Mouse (Mus musculus): ENCODE data around the gene Neurod2.

Neurod2 gene

DNA sequence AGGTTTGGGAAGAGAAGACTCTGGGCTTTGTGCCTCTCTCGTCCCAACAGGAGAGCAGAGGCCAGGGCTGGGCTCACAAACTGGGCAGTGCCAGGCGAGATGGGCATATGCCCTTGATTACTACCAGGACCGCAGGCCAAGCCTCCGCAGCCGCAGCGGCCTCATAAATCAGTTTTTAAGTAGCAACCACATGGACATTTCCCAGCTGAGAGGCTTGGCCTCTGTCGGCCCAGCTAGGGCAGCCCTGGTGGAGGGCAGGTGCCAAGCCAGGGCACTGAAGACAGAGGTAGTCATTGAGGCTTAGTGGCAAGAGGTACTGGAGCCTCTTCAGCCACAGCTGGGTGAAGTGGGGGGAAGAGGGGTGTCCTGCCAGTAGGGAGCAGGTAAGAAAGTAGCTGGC lies 12.0 kb downstream of the Neurod2 start:
- DNase-seq (ENCODE audit: low spot score) = no peak

GRCm38 (mm10) chr11:98313790-98314323 lies 15.6 kb downstream of the Neurod2 start:
- DNase-seq (ENCODE audit: low spot score) = no peak

DNA sequence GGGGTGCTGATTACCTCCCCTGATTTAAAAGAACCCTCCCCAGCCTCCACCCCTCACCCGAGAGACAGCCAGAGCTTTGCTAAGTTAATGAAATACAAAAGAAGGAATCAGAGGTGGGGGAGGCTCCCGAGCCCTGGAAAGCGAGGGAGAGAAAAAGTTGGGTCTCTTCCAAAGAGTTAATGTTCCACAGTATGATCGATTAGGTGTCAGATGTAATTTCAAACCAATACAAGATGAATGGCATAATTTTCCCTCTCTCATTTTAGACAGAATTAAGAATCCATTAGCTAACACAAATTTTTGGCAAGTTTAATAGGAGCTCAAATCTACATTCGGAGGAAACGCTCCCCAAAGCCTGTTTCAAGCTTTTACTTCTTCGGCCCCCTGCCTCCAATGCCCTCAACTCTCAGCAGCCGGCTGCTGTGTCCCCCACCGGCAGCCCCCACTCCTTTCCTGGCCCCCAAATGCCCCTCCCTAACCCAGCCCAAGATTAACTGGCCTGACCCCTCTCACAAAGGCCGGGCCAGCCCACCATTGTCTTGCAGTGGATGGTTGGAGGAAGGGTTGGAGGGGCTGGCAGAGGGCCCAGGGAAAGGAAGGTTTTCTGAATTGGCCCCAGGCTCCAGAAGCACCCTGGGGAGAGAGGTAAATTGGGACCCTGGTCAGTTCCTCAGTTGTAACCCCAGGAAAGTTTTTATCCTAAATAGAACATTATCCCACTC lies 30.8 kb downstream of the Neurod2 start:
- DNase-seq (ENCODE audit: low spot score) = no peak

DNA sequence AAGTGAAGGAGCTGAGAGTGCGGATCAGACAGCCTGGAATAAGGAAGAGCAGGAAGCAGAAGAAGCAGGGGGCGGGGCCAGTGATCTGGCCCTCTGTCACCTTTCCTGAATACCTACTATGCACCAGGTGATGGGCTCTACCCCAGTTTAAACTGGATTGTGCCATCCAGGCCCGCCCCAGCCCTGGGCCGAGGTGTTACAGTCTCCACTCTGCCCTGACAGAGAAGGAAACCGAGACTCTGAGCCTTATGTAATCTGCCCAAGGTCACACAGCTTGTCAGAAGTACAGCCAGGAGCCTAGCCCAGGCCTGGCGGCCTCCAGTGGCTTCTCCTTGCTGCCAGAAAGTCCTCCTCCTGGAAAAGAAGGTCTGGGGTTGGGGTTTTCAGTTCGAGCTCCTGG lies 31.7 kb downstream of the Neurod2 start:
- no peak for DNase-seq (ENCODE audit: low spot score)

DNA sequence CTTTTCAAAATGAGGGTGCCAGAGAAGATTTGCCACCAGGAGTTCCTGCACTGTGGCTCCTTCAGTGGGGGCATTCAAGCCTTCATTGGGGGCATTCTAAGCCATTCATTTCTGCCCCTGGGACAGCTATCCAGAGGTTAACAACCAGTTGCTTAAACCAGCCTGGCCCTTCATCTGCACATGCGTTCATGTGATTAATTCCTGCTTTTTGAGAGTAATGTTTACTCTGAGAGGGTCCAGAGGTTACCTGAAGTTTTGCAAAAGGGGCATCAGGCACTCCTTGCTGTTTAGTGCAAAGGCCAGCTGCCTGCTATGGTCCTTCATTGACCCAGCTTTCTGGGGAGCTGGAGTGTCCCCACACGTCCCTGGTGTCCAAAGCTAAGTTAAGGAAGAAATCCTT lies 32.5 kb downstream of the Neurod2 start:
- no peak for DNase-seq (ENCODE audit: low spot score)

- DNase-seq (ENCODE audit: low spot score) = no peak
Observed at GRCm38 (mm10) chr11:98296277-98296676, 33.2 kb downstream of the Neurod2 start.

GRCm38 (mm10) chr11:98295013-98295585 lies 34.3 kb downstream of the Neurod2 start:
- DNase-seq (ENCODE audit: low spot score) = no peak

DNA sequence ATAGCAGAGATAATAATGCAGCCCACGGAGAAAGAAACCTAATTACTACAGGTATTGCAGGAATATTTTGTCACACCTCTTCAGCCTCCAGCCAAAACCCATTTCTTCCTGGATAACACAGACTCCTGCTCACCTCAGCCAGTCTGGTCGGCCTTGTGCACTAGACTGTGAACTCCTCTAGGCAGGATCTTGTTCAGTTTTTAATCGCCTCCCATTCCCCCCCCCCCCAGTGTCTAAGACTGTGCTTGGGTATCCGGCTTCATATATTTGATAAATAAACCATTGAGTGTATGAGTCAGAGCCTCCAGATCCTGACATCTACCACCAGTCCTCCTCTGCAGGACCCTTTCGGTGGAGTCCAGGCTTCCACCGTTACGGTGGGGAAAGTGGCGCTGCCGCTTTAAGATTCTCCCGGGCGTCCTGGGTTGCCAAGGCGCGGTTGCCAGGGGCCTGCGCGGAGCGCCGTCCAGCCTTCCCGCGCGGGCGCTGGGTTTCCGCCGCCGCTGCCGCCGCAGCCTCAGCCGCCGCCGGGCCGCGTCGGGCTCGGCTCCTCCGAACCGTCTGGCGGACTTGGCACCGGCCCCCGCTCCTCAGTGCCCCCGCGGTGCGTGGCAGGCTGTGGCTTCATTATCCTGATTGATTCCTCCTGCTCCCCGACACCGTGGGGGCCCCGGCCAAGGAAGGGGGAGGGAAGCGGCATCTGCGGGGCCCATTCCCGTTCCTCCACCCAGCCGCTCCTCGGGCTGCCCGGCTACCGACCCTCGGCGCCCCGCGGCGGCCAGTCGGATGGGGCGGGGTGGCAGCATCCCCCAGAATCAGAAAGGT lies 35.0 kb downstream of the Neurod2 start:
- no peak for DNase-seq (ENCODE audit: low spot score)

GRCm38 (mm10) chr11:98293070-98293469 lies 36.4 kb downstream of the Neurod2 start:
- no peak for DNase-seq (ENCODE audit: low spot score)

DNA sequence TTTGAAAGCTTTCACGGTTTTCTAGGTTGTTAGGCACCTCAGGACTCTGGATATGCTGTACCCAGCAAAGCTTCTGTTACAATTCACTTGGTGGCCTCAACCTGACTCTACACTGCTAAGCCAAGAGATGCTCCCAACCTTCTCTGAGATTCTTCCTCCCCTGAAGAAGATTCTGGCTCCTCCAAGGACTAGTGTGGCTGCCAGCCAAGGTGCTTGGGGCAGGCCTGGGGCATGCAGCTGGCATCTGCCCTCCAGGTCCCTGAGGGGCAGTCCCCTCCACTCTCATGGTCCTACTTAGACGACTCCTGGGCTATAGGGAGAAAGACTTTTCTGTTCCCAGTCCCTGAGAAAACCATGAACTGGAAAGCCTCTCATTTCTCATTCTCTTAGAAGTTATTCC lies 38.5 kb downstream of the Neurod2 start:
- DNase-seq (ENCODE audit: low spot score) = no peak

- DNase-seq (ENCODE audit: low spot score) = no peak
Observed at GRCm38 (mm10) chr11:98289873-98290272, 39.6 kb downstream of the Neurod2 start.

DNA sequence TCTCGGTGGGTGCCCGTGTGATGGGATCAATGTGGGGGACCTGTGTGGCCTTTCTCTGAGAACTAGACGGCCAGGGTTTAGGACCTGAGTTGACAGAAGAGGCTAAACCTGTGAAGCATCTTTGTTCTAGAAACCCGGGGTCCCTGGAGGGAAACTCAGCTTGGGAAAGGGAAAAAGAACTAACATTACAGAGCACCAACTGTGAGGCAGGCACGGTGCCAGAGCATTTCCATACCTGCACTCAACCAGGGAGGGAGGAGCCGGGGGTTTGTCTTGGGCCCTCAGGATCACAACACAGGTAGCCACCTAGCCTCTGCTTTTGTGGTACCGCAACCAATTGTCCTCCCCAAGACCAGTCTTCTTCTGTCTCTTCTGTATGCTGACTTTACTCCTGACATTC lies 41.5 kb downstream of the Neurod2 start:
- DNase-seq (ENCODE audit: low spot score) = no peak

DNA sequence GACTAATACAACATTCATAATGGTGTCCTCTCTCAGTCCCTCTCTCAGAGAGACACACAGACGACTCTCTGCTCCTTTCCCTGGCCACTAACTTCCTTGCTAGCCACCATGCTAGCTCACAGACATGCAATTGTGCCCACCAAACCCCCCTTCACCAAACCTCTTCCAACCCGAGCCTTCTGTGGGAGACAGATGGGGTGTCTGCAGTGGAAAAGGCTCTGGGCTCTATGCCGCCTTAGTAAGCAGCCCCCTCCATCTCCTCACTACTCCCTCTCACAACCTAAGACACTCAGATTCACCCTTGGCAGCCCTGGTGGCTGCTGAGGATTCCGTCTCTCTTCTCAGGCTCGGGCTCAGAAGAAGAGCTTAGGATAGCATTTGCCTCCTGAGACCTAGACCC lies 41.9 kb downstream of the Neurod2 start:
- DNase-seq (ENCODE audit: low spot score) = no peak

DNA sequence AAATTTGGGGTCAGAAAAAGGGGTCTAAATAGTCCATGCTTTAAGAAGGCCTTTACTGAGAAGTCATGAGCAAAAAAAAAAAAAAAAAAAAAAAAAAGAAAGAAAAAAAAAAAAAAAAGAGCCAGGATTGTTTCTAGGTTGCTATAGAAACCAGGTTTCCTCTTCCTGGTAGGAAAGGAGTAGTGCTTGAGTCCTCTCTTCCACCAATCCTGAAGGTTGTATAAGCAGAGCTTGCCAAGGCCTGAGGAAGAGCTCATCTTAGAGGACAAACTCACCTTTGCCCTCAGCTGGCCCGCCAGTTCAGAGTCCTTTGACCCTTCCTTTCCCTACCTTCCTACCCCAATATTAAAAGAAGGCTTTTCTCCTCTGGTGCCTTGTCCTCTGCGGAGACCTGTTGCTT lies 44.1 kb downstream of the Neurod2 start:
- DNase-seq (ENCODE audit: low spot score) = no peak

- no peak for DNase-seq (ENCODE audit: low spot score)
Observed at GRCm38 (mm10) chr11:98284230-98284629, 45.2 kb downstream of the Neurod2 start.

DNA sequence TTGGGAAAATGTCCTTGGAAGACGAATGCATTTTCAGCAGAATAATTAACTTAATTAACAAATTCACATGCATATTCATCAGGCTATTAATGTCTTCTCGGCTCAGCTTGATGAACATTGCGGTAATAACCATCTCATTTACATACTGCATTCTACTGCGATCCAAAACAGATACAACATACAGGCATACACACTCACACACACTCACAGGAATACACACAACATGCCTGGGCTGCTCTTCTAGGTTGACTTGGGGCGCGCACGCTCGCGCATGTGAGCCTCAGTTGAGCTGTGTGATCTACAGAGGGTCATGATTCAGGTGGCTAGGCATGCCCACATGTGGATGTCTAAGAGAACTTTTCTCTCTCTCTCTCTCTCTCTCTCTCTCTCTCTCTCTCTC lies 45.7 kb downstream of the Neurod2 start:
- no peak for DNase-seq (ENCODE audit: low spot score)
